Mouse (Mus musculus) C2C12 (cell line): ENCODE data around the gene Ctsw. TPM values are rescaled to one million over a fixed set of nuclear protein-coding genes. Genes with fewer than 3 reads are reported as not detected.

Experiments
- H3K27me3 ChIP-seq: one replicate; pipeline ENCODE4 v1.6.1; 2011; ENCODE audit not compliant: control insufficient read depth, insufficient read depth, insufficient read length
- H3K36me3 ChIP-seq: one replicate; pipeline ENCODE4 v1.6.1; 2011; ENCODE audit not compliant: control insufficient read depth, insufficient read depth
- H3K4me3 ChIP-seq: one replicate; pipeline ENCODE4 v1.5.1; 2011; ENCODE audit warnings: mild to moderate bottlenecking, control low read depth; ENCODE audit not compliant: poor library complexity, insufficient read depth, severe bottlenecking
- H3K79me2 ChIP-seq: one replicate; pipeline ENCODE4 v1.6.1; 2011; ENCODE audit not compliant: control insufficient read depth, insufficient read depth
- H3K79me3 ChIP-seq: one replicate; pipeline ENCODE4 v1.6.1; 2011; ENCODE audit warnings: low read depth, control low read depth
- H3ac ChIP-seq: one replicate; pipeline ENCODE3; 2011; ENCODE audit warnings: low read depth; ENCODE audit not compliant: control insufficient read depth, insufficient read length
- CTCF ChIP-seq: IDR thresholded peaks from one replicate; pipeline ENCODE4 v1.5.1; 2011; ENCODE audit not compliant: control insufficient read depth, insufficient read depth, insufficient read length
- FOSL1 ChIP-seq: IDR thresholded peaks from one replicate; pipeline ENCODE4 v1.8.0; 2011; ENCODE audit warnings: mild to moderate bottlenecking, low read length; ENCODE audit not compliant: poor library complexity, insufficient read depth, severe bottlenecking
- MAX ChIP-seq: IDR thresholded peaks from one replicate; pipeline ENCODE4 v1.6.1; 2011; ENCODE audit warnings: mild to moderate bottlenecking, control low read depth
- MYOD1 ChIP-seq: IDR thresholded peaks from one replicate; pipeline ENCODE4 v1.6.1; 2011; ENCODE audit warnings: low read depth; ENCODE audit not compliant: control insufficient read depth, insufficient read length
- MYOG ChIP-seq: IDR thresholded peaks from one replicate; pipeline ENCODE4 v1.6.1; 2011; ENCODE audit not compliant: control insufficient read depth, insufficient read length; ENCODE audit errors: extremely low read depth
- USF1 ChIP-seq: IDR thresholded peaks from one replicate; pipeline ENCODE4 v1.6.1; 2011; ENCODE audit warnings: low read depth, mild to moderate bottlenecking, control low read depth, moderate library complexity
- polyA plus RNA-seq: library from polyadenylated mRNA; unstranded; fragments of >200 nt; fragmentation: generic; extraction: Trizol; gene quantifications from one replicate; pipeline ENCODE4 v1.2.1, GENCODE M21; 2012; ENCODE audit warnings: missing spikeins

The Ctsw gene
- polyA plus RNA-seq, 1 experiment = 4.8 TPM

DNA sequence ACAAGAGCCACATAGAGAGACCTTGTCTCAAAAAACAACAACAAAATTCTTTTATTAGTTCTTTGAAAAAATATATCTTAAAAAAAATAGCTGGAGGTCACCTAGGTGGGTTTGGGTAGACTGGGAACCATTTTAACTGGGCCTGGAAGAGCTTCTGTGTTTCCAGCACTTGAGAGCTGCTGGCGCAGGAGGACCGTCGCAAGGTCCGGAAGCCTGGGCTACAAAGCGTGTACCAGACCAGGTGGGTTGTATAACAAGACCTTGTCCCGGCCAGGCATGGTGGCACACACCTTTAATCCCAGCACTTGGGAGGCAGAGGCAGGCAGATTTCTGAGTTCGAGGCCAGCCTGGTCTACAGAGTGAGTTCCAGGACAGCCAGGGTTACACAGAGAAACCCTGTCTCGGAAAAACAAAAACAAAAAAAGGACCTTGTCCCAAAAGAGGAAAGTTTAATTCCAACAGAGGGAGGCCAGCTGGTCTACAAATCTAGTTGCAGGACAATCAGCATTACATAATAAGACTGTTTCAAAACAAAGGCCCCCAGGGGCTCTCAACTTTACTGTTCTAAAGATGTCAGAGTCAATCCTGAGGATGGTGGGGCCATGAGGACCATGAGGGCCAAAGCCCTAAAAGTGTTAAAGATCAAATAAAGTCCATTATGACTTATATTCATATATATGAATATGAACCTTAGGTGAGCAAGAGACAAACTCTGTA, 49.4 kb downstream of the Ctsw start:
- TF ChIP-seq USF1 (no peak), MYOG (no peak), MAX (no peak), CTCF (no peak), FOSL1 (no peak), MYOD1 (no peak)
- Histone ChIP-seq H3ac (no peak overlapping the region), H3K4me3 (no peak overlapping the region), H3K79me2 (peaks cover 23% of the 10 kb centered on the region), H3K36me3 (peaks cover 33% of the 10 kb centered on the region), H3K79me3 (peaks cover 12% of the 10 kb centered on the region), H3K27me3 (no peaks in the 10 kb centered on the region)

Other genes with a start within 250 kb of the Ctsw start
- gene Pacs1, start 195.4 kb downstream of the Ctsw start, polyA plus RNA-seq = 10.1 TPM
- 149 TPM for gene Sf3b2, start 173.1 kb downstream of the Ctsw start, polyA plus RNA-seq
- not detected for gene Gal3st3, start 170.2 kb downstream of the Ctsw start, polyA plus RNA-seq
- gene Catsper1, start 132.8 kb downstream of the Ctsw start, polyA plus RNA-seq = not detected
- gene Cst6, start 118.9 kb downstream of the Ctsw start, polyA plus RNA-seq = 85.8 TPM
- gene Eif1ad, start 101.8 kb downstream of the Ctsw start, polyA plus RNA-seq = 48.5 TPM
- 506 TPM for gene Banf1, start 101.3 kb downstream of the Ctsw start, polyA plus RNA-seq
- 68.5 TPM for gene Sart1, start 79.8 kb downstream of the Ctsw start, polyA plus RNA-seq
- 0.02 TPM for gene Tsga10ip, start 66.0 kb downstream of the Ctsw start, polyA plus RNA-seq
- gene Drap1, start 43.5 kb downstream of the Ctsw start, polyA plus RNA-seq = 428 TPM
- 90.3 TPM for gene AI837181, start 43.4 kb downstream of the Ctsw start, polyA plus RNA-seq
- gene Fosl1, start 21.0 kb downstream of the Ctsw start, polyA plus RNA-seq = 146 TPM
- gene Ccdc85b, start 10.6 kb downstream of the Ctsw start, polyA plus RNA-seq = 30.5 TPM
- 83.7 TPM for gene Fibp, start 7.9 kb downstream of the Ctsw start, polyA plus RNA-seq
- gene Efemp2, start 5.4 kb upstream of the Ctsw start, polyA plus RNA-seq = 177 TPM
- 50.3 TPM for gene Mus81, start 19.9 kb upstream of the Ctsw start, polyA plus RNA-seq
- gene Cfl1, start 21.9 kb upstream of the Ctsw start, polyA plus RNA-seq = 2,315 TPM
- 0.15 TPM for gene 1700020D05Rik, start 35.3 kb upstream of the Ctsw start, polyA plus RNA-seq
- 1.1 TPM for gene Snx32, start 42.0 kb upstream of the Ctsw start, polyA plus RNA-seq
- not detected for gene Ovol1, start 92.1 kb upstream of the Ctsw start, polyA plus RNA-seq
- 3.9 TPM for gene Ap5b1, start 99.5 kb upstream of the Ctsw start, polyA plus RNA-seq
- 77.8 TPM for gene Rnaseh2c, start 133.4 kb upstream of the Ctsw start, polyA plus RNA-seq
- 48.4 TPM for gene Kat5, start 141.7 kb upstream of the Ctsw start, polyA plus RNA-seq
- gene Rela, start 169.0 kb upstream of the Ctsw start, polyA plus RNA-seq = 56.5 TPM
- 22.9 TPM for gene Sipa1, start 195.2 kb upstream of the Ctsw start, polyA plus RNA-seq
- gene Map3k11, start 220.2 kb upstream of the Ctsw start, polyA plus RNA-seq = 24.2 TPM
- 28.0 TPM for gene Pcnx3, start 220.4 kb upstream of the Ctsw start, polyA plus RNA-seq
- 0.19 TPM for gene Kcnk7, start 235.9 kb upstream of the Ctsw start, polyA plus RNA-seq